ENCODE assay signal across 12 mouse cellular contexts in genomic region chr10:99676557-99677098, GRCm38 (mm10).
"Had no signal": no experiment of that assay in that cellular context is flagged by ENCODE, and none has a peak within 500 bp of the region (broad histone marks: within the 10 kb centered on the region; RNA-seq: fewer than 3 reads in every experiment).

No protein-coding gene starts in this region.

- H3K9me3 ChIP-seq: limb, embryonic 12.5 days; liver, embryonic 13.5 days; midbrain, embryonic 12.5 days had no signal

- H3K4me2 ChIP-seq: limb, embryonic 12.5 days; liver, embryonic 13.5 days; midbrain, embryonic 12.5 days had no signal

- H3K36me3 ChIP-seq: limb, embryonic 12.5 days; liver, embryonic 13.5 days; midbrain, embryonic 12.5 days had no signal

- H3K27ac ChIP-seq: layer of hippocampus, adult 2 months; limb, embryonic 12.5 days; liver, embryonic 13.5 days; midbrain, embryonic 12.5 days; stomach, postnatal 0 days had no signal

- H3K27me3 ChIP-seq: limb, embryonic 12.5 days; liver, embryonic 13.5 days; midbrain, embryonic 12.5 days had no signal

- H3K4me1 ChIP-seq: limb, embryonic 12.5 days had no signal

- H3K4me3 ChIP-seq: layer of hippocampus, adult 2 months; limb, embryonic 12.5 days; liver, embryonic 13.5 days; midbrain, embryonic 12.5 days had no signal

- ATAC-seq: liver, postnatal 0 days; midbrain, embryonic 16.5 days had no signal

- DNase-seq: kidney, postnatal 10 days; kidney, postnatal 4 days; liver; liver, embryonic 13.5 days; liver, postnatal 0 days; right cerebral cortex, postnatal 25 days; thymus, postnatal 4 days had no signal

- H3K9ac ChIP-seq: limb, embryonic 12.5 days; liver, embryonic 13.5 days; liver, postnatal 0 days; midbrain, embryonic 12.5 days had no signal
